Mouse (Mus musculus): ENCODE measurements around the gene Abcb5. TPM values are rescaled to one million over a fixed set of nuclear protein-coding genes. Genes with fewer than 3 reads are reported as not detected.

The Abcb5 gene
- total and polyA plus RNA-seq, 3 experiments, result not detected

GRCm38 (mm10) chr12:118841971-118842550 is 124.2 kb downstream of the Abcb5 start:
- in situ Hi-C loops (cut with MboI; ENCODE audit: low pct_ligation_motif_present, low pct_unique_long_range_greater_than_20kb, low sequenced_read_pairs) (no loop called here), dilution Hi-C loops (cut with MboI; ENCODE audit: extremely low pct_ligation_motif_present, extremely low pct_unique_long_range_greater_than_20kb, low sequenced_read_pairs) (no loop called here)
- Histone ChIP-seq H3K4me2 (ENCODE audit: insufficient read depth, low read depth, poor library complexity, severe bottlenecking) (no peak overlapping the region), H3K27me3 (replicated peaks) (no peaks in the 10 kb centered on the region), H3K36me3 (replicated peaks in 1 of 2; ENCODE audit: control insufficient read depth in 1 of 2, insufficient read depth in 1 of 2, low read length in 1 of 2) (no peaks in the 10 kb centered on the region), H3K4me1 (ENCODE audit: control insufficient read depth in 1 of 2, insufficient read depth in 2 of 2) (no peaks in the 10 kb centered on the region), H3K4me3 (replicated peaks in 1 of 3; ENCODE audit: low read depth in 2 of 3, low read length in 2 of 3, poor library complexity in 1 of 3) (no peak overlapping the region), H3K9ac (ENCODE audit: insufficient read depth, low read depth) (no peak overlapping the region), H3K79me2 (replicated peaks; ENCODE audit: control insufficient read depth, extremely low read depth, insufficient read depth, poor library complexity, severe bottlenecking) (no peaks in the 10 kb centered on the region), H3K9me3 (replicated peaks; ENCODE audit: low read length) (peaks cover 5% of the 10 kb centered on the region), H3K27ac (ENCODE audit: insufficient read depth, low read depth) (no peak overlapping the region)
- no peak for DNase-seq (ENCODE audit: extremely low read depth)
- TF ChIP-seq TBP (conservative IDR thresholded peaks at IDR 0.05; ENCODE audit: low read depth, low read length) (no peak), IRF4 (IDR thresholded peaks at IDR 0.05; ENCODE audit: low read depth, low read length) (no peak), RAD21 (IDR thresholded peaks at IDR 0.05; ENCODE audit: low read depth, low read length) (no peak), EP300 (IDR thresholded peaks at IDR 0.05; ENCODE audit: low read length) (no peak), SIN3A (IDR thresholded peaks at IDR 0.05; ENCODE audit: low read length) (no peak), CHD1 (IDR thresholded peaks at IDR 0.05; ENCODE audit: low read depth, low read length) (no peak), MEF2A (IDR thresholded peaks at IDR 0.05; ENCODE audit: borderline replicate concordance, low read depth, low read length) (no peak), JUND (conservative IDR thresholded peaks at IDR 0.05; ENCODE audit: low read depth, low read length) (no peak), USF2 (conservative IDR thresholded peaks at IDR 0.05; ENCODE audit: low read depth, low read length) (no peak), MXI1 (IDR thresholded peaks at IDR 0.05; ENCODE audit: low read depth, low read length) (no peak), NELFE (IDR thresholded peaks at IDR 0.05; ENCODE audit: low read depth, low read length) (no peak), RCOR1 (conservative IDR thresholded peaks at IDR 0.05; ENCODE audit: low read depth, low read length) (no peak), ETS1 (conservative IDR thresholded peaks at IDR 0.05; ENCODE audit: low read depth, low read length) (no peak), USF1 (IDR thresholded peaks at IDR 0.05; ENCODE audit: low read depth, low read length) (no peak), MYC (IDR thresholded peaks at IDR 0.05; ENCODE audit: low read depth, low read length) (no peak)

GRCm38 (mm10) chr12:118841381-118841922 is 124.8 kb downstream of the Abcb5 start:
- no peak for DNase-seq (ENCODE audit: extremely low read depth)
- dilution Hi-C loops (cut with MboI; ENCODE audit: extremely low pct_ligation_motif_present, extremely low pct_unique_long_range_greater_than_20kb, low sequenced_read_pairs), result no loop called here

More at GRCm38 (mm10) chr12:118841381-118841922, 124.8 kb downstream of the Abcb5 start:
- Histone ChIP-seq H3K4me1 (ENCODE audit: control insufficient read depth in 1 of 2, insufficient read depth in 2 of 2) (no peaks in the 10 kb centered on the region), H3K27ac (ENCODE audit: insufficient read depth, low read depth) (no peak overlapping the region), H3K79me2 (replicated peaks; ENCODE audit: control insufficient read depth, extremely low read depth, insufficient read depth, poor library complexity, severe bottlenecking) (no peaks in the 10 kb centered on the region), H3K36me3 (replicated peaks in 1 of 2; ENCODE audit: control insufficient read depth in 1 of 2, insufficient read depth in 1 of 2, low read length in 1 of 2) (no peaks in the 10 kb centered on the region), H3K4me3 (replicated peaks in 1 of 3; ENCODE audit: low read depth in 2 of 3, low read length in 2 of 3, poor library complexity in 1 of 3) (no peak overlapping the region), H3K9ac (ENCODE audit: insufficient read depth, low read depth) (no peak overlapping the region), H3K9me3 (replicated peaks; ENCODE audit: low read length) (no peaks in the 10 kb centered on the region), H3K4me2 (ENCODE audit: insufficient read depth, low read depth, poor library complexity, severe bottlenecking) (no peak overlapping the region), H3K27me3 (replicated peaks) (no peaks in the 10 kb centered on the region)
- TF ChIP-seq ETS1 (conservative IDR thresholded peaks at IDR 0.05; ENCODE audit: low read depth, low read length) (no peak), USF1 (IDR thresholded peaks at IDR 0.05; ENCODE audit: low read depth, low read length) (no peak), HCFC1 (IDR thresholded peaks at IDR 0.05; ENCODE audit: low read depth, low read length) (no peak), ZC3H11A (IDR thresholded peaks at IDR 0.05; ENCODE audit: low read depth, low read length) (no peak), POLR2A (IDR thresholded peaks at IDR 0.05; ENCODE audit: low read depth, low read length) (no peak), PAX5 (IDR thresholded peaks at IDR 0.05; ENCODE audit: low read length) (no peak), BHLHE40 (IDR thresholded peaks at IDR 0.05; ENCODE audit: low read depth, low read length) (no peak), CHD2 (IDR thresholded peaks at IDR 0.05; ENCODE audit: low read length) (no peak), MEF2A (IDR thresholded peaks at IDR 0.05; ENCODE audit: borderline replicate concordance, low read depth, low read length) (no peak), UBTF (IDR thresholded peaks at IDR 0.05; ENCODE audit: low read depth, low read length) (no peak), CHD1 (IDR thresholded peaks at IDR 0.05; ENCODE audit: low read depth, low read length) (no peak)
- in situ Hi-C loops (cut with MboI; ENCODE audit: low pct_ligation_motif_present, low pct_unique_long_range_greater_than_20kb, low sequenced_read_pairs), result no loop called here
